Mouse (Mus musculus): ENCODE measurements around the gene Dcaf8.
"Not testable (repeated sequence)": the region's sequence is repeated elsewhere in the genome, so short reads cannot be mapped to it uniquely, and the experiment has no call there.

The Dcaf8 gene

DNA sequence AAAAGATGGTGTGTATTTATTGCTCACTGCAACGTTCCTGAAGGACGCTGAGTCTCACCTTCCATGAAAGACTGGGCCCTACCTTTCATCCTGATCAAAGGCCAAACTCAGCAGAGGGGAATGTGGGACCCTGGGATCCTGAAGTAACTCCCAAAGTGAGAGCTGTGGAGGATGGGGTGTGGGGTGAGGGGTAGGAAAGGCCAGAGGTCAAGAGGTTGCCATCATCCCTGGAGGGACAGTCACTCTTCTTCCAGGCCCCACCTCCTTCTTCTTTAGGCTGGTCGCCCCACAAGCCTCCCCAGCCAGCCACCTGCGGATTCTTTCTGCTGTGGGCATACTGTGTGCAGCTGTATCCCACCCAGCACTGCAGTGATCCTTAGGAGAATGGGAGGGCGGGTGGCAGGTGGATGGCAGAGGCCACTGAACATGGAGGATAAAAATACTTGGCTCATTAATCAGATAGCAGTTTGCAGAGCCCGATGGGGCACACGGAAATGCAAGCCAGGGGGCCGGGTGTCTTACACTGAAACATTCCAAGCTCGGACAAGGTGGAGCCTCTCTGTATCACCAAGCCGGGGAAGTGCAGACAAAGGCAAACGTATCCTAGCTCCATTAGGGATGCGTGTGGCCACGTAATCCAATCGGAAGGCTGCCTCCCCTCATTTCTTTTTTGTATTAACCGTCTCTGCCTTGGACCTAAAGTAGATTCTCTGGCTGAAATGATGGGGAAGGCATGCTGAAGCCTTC, 70.5 kb downstream of the Dcaf8 start:
- DNase-seq (ENCODE audit: low read depth, low spot score) = no peak

DNA sequence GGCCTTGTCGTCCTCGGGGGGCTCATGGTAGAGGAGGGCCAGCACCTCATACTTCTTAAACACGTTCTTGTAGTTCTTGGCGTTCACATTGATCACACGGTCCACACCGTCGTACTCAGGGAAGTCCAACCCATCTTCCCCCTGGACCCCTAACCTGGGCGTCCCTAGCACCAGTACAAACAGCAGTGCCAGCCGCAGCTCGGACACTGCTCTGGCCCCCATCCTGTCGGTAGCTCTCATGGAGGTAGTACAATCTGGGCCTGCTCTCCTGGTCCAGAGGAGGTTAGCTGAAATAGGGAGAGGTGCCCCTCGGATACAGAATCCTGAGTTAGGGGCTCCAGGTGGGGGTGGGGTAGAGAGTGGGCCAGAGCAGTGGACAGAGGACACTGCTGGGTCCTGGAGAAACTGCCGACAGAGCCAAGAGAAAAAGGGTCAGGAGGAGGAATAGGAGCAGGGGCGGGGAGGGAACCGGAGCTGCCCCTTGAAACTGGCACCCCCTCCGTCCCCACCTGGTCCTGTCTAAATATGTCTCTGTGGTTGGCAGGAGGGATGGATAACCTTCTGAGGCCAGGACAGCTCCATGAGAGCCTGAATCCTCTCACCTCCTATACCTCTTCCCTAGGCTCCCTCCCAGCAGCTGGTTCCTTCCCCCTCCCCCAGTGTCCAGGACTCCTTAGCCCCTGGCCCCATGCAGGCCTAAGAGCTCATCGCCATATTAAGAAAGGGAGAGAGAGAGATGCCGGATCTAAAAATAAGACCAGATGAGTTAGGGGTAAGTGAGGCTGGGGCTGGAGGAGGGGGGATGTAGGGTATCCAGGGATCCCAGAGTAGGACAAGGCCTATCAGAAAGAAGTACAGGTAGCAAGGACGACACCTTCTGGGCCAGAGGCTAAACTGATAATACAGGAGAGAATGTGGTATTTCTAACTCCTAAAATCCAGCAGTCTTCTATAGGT, 71.8 kb downstream of the Dcaf8 start, which contains the start of gene Casq1:
Casq1 (minus strand) TSS at position 418 of the 956 bp plus-strand sequence.
- DNase-seq (ENCODE audit: low read depth, low spot score) = no peak

DNA sequence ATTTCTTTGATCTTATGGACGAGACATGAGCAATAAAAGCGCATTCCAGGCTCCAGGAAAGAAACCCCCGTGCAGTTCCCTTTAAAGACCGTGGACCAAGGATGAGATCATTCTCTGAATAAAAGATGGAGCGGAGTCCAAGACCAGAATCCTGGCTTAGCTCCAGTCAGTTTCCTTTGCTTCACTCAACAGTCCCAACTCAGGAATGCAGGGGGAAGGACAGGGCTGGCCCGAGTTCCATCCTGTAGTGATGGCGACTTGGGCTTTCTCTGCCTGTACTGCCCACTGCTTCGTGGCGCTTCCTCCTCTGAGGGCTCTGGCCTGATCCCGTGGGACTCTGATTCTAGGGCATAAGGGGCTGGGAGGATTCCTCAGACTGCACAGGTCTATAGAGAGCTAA, 72.5 kb downstream of the Dcaf8 start:
- DNase-seq (ENCODE audit: low read depth, low spot score) = no peak

DNA sequence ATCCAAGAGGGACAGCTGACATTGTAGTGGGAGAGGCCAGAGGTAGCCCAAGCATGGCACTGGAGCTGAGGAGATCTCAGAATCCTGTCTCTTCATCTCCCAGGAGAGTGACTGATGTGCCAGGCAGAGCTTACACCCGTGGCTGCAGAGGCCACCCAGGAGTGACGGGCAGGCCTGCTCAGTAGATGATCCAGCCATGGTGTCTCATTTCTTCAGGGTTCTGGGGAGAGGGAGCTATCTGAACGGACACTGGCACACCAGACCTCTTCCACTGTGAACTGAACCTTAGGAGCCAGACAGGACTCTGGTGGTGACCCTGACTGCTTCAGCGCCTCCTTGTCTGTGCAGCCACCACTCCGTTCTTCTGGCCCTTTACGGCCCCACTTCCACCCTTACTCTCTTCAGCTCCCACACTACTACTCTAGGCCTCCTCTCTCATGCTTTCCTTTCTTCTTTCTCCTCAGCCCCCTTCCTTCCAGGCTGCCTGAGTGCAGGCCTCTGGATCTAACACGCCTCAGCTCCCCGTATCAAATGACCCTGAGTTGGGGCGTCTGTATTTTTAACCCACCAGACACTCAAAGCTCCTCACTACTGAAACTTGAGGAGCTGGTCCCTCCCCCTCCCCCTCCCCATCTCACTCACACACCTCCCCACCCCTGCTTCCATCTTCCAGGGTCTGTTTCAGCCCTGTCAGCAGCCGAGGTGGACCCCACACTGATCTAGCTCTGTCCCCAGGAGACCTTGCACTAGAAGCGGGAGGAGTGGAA, 73.6 kb downstream of the Dcaf8 start:
- DNase-seq (ENCODE audit: low read depth, low spot score) = no peak

DNA sequence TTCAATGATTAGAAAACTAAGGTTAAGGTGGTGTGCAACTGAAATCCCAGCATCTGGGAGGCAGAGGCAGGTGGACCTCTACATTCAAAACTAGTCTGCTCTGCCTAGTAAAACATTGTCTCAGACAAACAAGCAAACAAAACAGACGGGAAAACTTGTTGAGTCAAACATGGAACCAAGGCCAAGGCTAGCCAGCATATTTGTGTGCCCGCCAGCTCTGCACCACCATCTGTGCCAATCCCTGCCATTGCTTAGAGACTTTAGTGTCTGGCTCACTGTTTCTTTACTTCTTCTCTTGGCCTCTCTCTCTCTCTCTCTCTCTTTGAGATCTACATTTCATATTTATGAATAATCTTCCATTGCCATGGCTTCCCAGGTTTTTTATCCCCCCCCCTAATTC, 80.3 kb downstream of the Dcaf8 start:
- DNase-seq (ENCODE audit: low read depth, low spot score) = no peak

DNA sequence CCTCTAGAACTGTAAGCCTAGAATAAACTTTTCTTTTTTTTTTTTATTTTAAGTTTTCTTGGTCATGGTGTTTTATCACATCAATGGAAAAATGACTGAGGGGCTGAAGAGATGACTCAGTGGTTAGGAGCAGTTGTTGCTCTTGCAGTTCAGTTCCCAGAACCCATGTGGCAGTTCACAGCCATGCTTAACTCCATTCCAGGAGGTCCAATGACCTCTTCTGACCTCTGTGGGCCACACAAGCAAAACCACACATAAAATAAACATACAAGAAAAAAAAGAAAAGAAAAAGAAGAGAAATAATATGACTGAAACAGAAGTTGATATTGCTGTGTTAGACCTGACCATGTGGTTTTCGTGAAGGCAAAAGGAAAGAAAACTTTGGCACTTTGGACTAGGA, 81.3 kb downstream of the Dcaf8 start:
- no peak for DNase-seq (ENCODE audit: low read depth, low spot score)

DNA sequence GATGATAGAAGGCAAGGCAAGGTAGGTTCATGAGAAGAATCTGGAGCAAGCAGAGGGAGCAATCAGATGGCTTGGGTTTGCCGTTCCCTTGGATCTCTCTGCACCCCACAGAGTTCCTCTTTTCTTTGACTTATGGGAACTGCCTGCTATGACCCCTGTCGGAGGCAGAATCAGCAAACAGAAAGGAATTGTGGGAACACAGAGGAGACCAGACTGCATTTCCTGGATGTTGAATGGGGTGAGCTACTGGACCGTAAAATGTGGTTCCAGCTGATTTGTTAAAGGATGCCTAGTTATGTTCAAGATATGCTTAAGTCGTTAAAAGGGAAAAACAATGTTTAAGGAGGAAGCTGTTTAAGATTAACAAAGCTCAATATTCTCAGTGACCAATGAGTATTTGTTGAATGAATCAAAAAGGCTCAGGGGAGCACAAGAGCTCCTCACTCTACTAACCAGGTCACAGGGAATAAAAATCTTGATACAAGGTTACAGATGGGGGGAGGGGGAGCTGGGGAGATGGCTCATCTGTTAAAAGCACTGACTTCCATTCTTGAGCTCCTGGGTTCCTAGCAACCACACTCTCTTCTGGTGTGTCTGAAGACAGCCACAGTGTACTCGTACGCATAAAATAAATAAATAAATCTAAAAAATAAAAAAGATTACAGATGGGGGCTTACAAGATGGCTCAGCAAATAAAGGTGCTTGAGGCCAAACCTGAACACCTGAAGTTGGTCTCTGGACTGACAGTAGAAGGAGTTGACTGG, 93.2 kb downstream of the Dcaf8 start:
- DNase-seq (ENCODE audit: low read depth, low spot score) = no peak

DNA sequence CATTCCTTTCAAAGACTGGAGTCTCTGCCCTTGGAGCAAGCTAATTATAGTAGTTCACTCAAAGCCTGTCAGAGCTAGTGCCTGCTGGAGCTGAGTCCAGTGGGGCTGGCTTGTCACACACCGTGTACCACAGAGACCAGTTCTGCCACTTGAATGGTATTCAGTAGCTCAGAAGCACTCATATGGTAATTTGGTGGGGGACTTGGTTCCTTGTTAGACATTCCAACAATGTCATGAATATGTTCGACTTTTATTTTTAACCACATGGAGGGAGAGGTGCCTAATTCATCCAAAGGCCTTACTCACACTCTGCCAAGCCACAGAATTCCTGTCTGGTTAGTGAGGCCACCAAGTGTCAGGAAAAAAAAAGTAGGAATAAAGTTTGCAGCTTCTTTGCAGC, 94.5 kb downstream of the Dcaf8 start:
- no peak for DNase-seq (ENCODE audit: low read depth, low spot score)

DNA sequence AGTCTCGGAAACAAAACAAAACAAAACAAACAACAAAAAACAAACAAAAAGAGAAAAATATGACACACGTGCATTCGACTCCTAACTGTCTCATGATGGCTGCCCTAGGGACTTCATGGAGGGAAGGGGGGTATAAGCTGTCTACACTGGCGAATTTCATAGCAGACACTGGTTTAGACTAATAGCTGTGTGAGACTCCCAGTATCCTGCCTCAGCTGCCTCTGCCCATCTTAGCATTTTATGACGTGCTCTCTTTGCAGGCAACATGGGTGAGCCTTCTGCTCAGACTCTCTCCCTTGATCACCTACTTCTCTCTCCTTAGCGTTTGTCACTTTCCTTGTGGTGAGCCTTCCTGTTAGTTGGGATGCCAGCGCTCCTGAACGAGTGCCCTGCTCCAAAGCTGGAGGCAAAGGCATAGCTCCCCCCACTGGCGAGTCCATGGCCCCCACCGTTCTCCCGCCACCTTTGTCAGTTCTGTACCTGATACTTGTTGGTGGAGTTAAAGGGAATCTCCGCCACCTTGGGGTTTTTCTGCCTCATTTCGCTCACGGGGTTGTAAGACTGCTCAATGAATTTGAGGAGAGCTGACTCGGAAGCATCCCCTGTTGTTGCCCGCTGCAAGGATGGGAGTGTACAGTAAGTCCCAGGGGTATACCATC, 95.8 kb downstream of the Dcaf8 start:
- no peak for DNase-seq (ENCODE audit: low read depth, low spot score)

DNA sequence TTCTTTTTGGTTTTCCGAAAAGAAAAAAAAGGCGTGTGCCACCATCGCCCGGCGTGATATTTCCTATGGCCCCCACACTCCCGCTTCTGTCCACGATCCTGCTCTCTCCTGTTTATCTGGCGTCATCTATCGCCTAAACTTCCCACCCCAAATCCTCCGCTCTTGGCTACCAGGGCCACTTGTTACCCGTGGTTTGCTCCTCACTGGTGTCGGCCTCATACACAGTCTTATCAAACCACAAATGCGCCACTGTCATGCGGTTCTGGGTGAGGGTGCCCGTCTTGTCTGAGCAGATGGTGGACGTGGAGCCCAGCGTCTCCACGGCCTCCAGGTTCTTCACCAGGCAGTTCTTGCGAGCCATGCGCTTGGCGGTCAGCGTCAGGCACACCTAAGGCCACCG, 96.8 kb downstream of the Dcaf8 start:
- DNase-seq (ENCODE audit: low read depth, low spot score) = not testable (repeated sequence)

All from retina, postnatal 7 days (tissue).